Mouse (Mus musculus) lung, postnatal 4 days (tissue): Measurements from ENCODE around the gene Olfr1500.
"Not testable (repeated sequence)": the region's sequence is repeated elsewhere in the genome, so short reads cannot be mapped to it uniquely, and the experiment has no call there.

Experiments
- DNase-seq, 2 experiments: peaks; one replicate each; pipeline ENCODE4 v3.0.0; 2021

The Olfr1500 gene

GRCm38 (mm10) chr19:13830388-13830787, at the start of gene Olfr1500:
Gene Olfr1500 (minus strand): TSS chr19:13830488.
- no peak for DNase-seq

GRCm38 (mm10) chr19:13861495-13861894, 31.2 kb upstream of the Olfr1500 start, which contains the start of gene Olfr1502:
Gene Olfr1502 (plus strand): TSS chr19:13861795.
- DNase-seq = no peak

GRCm38 (mm10) chr19:13850592-13850991, 20.3 kb upstream of the Olfr1500 start, which contains the start of gene Olfr1501:
Gene Olfr1501 (minus strand): TSS chr19:13850692.
- not testable (repeated sequence) for DNase-seq

GRCm38 (mm10) chr19:13828447-13828846, 1.8 kb downstream of the Olfr1500 start:
- no peak for DNase-seq

- DNase-seq = no peak
Measured at GRCm38 (mm10) chr19:13820847-13821246, 9.4 kb downstream of the Olfr1500 start.

- DNase-seq = no peak
Measured at GRCm38 (mm10) chr19:13819347-13819746, 10.9 kb downstream of the Olfr1500 start, which contains the start of gene Olfr1499. Gene Olfr1499 (minus strand): TSS chr19:13819447.

- DNase-seq = no peak
Measured at GRCm38 (mm10) chr19:13818827-13819226, 11.5 kb downstream of the Olfr1500 start.

- DNase-seq = no peak
Measured at GRCm38 (mm10) chr19:13812823-13813222, 17.5 kb downstream of the Olfr1500 start.

- not testable (repeated sequence) for DNase-seq
Measured at GRCm38 (mm10) chr19:13805486-13805885, 24.8 kb downstream of the Olfr1500 start.

- DNase-seq = no peak
Measured at GRCm38 (mm10) chr19:13798102-13798501, 32.2 kb downstream of the Olfr1500 start, which contains the start of gene Olfr1497. Gene Olfr1497 (minus strand): TSS chr19:13798202.

GRCm38 (mm10) chr19:13777578-13777977, 52.7 kb downstream of the Olfr1500 start, which contains the start of gene Olfr1496:
Gene Olfr1496 (plus strand): TSS chr19:13777878.
- DNase-seq = no peak
